ENCODE assay signal across 24 mouse cellular contexts in genomic region chr1:90697056-90697596, GRCm38 (mm10).
DNase-seq lines count a peak whose midpoint lies in the region; ATAC-seq lines count a peak whose summit lies in the region.
"Had no signal": no experiment of that assay in that cellular context is flagged by ENCODE, and none has a peak within 500 bp of the region (broad histone marks: within the 10 kb centered on the region; RNA-seq: fewer than 3 reads in every experiment).

No protein-coding gene starts in this region.

- H3K9ac ChIP-seq in embryonic facial prominence, embryonic 15.5 days: no peak overlapping the region
- H3K9ac ChIP-seq in forebrain, embryonic 16.5 days (replicated peaks; ENCODE audit: low read depth, low read length): no peak overlapping the region
- H3K9ac ChIP-seq in intestine, embryonic 16.5 days (ENCODE audit: low read depth, low read length): no peak overlapping the region
- H3K9ac ChIP-seq: embryonic facial prominence, embryonic 13.5 days; forebrain, embryonic 15.5 days; kidney, embryonic 15.5 days; limb, embryonic 15.5 days; liver, embryonic 14.5 days; lung, embryonic 14.5 days had no signal

- 0 out of 2 replicates have a peak overlapping the region, but pooled peaks have one; percentile 22 for H3K27ac ChIP-seq in embryonic facial prominence, embryonic 15.5 days (replicated peaks)
- no peak overlapping the region for H3K27ac ChIP-seq in forebrain, embryonic 16.5 days (ENCODE audit: low read length)
- H3K27ac ChIP-seq in intestine, embryonic 16.5 days (ENCODE audit: low read length): no peak overlapping the region
- H3K27ac ChIP-seq: embryonic facial prominence, embryonic 13.5 days; forebrain, embryonic 15.5 days; heart, embryonic 10.5 days; hindbrain, embryonic 10.5 days; kidney, embryonic 15.5 days; limb, embryonic 15.5 days; liver, embryonic 14.5 days; midbrain, embryonic 10.5 days; stomach, postnatal 0 days had no signal

- H3K4me2 ChIP-seq in embryonic facial prominence, embryonic 15.5 days (replicated peaks): no peak overlapping the region
- H3K4me2 ChIP-seq in forebrain, embryonic 16.5 days (ENCODE audit: low read length): no peak overlapping the region
- H3K4me2 ChIP-seq in intestine, embryonic 16.5 days (ENCODE audit: low read depth, low read length): no peak overlapping the region
- H3K4me2 ChIP-seq: embryonic facial prominence, embryonic 13.5 days; forebrain, embryonic 15.5 days; kidney, embryonic 15.5 days; limb, embryonic 15.5 days; lung, embryonic 14.5 days had no signal

- peak; percentile 22 for DNase-seq in gastrocnemius, adult 18-20 months (ENCODE audit: low spot score)
- DNase-seq in gastrocnemius, postnatal 36 days: no peak
- peak; percentile 13 for DNase-seq in lung, postnatal 36 days
- DNase-seq in lung, postnatal 25 days (ENCODE audit: low spot score): no peak
- DNase-seq in thymus, postnatal 36 days: peak; percentile 25 to 46
- DNase-seq: B cell, adult 2 months; cerebellum, adult 11-12 months; kidney, adult 11 months; kidney, postnatal 36 days; lung, embryonic 14.5 days had no signal

- no peaks in the 10 kb centered on the region for H3K9me3 ChIP-seq in embryonic facial prominence, embryonic 15.5 days (replicated peaks)
- no peaks in the 10 kb centered on the region for H3K9me3 ChIP-seq in forebrain, embryonic 16.5 days (ENCODE audit: control insufficient read depth, low read length)
- no peaks in the 10 kb centered on the region for H3K9me3 ChIP-seq in intestine, embryonic 16.5 days (ENCODE audit: control insufficient read depth, low read length)
- H3K9me3 ChIP-seq: embryonic facial prominence, embryonic 13.5 days; forebrain, embryonic 15.5 days; heart, embryonic 10.5 days; hindbrain, embryonic 10.5 days; kidney, embryonic 15.5 days; limb, embryonic 15.5 days; midbrain, embryonic 10.5 days had no signal

- no peaks in the 10 kb centered on the region for H3K36me3 ChIP-seq in embryonic facial prominence, embryonic 15.5 days
- no peaks in the 10 kb centered on the region for H3K36me3 ChIP-seq in forebrain, embryonic 16.5 days (ENCODE audit: control insufficient read depth, insufficient read depth)
- no peaks in the 10 kb centered on the region for H3K36me3 ChIP-seq in intestine, embryonic 16.5 days (ENCODE audit: control insufficient read depth, insufficient read depth, low read length)
- H3K36me3 ChIP-seq: embryonic facial prominence, embryonic 13.5 days; forebrain, embryonic 15.5 days; heart, embryonic 10.5 days; hindbrain, embryonic 10.5 days; kidney, embryonic 15.5 days; limb, embryonic 15.5 days; midbrain, embryonic 10.5 days had no signal

- peak; percentile 66; the same call in 1 of the 2 replicates for ATAC-seq in embryonic facial prominence, embryonic 15.5 days (ENCODE audit: insufficient number of reproducible peaks, low FRiP score, low TSS enrichment, low read depth)
- no peak for ATAC-seq in forebrain, embryonic 16.5 days
- no peak for ATAC-seq in intestine, embryonic 16.5 days
- ATAC-seq: forebrain, embryonic 15.5 days; midbrain, embryonic 16.5 days had no signal

- peaks cover 3% of the 10 kb centered on the region; the same call in 1 of the 2 replicates for H3K4me1 ChIP-seq in embryonic facial prominence, embryonic 15.5 days
- no peaks in the 10 kb centered on the region for H3K4me1 ChIP-seq in forebrain, embryonic 16.5 days (replicated peaks; ENCODE audit: control insufficient read depth, insufficient read depth, low read length)
- H3K4me1 ChIP-seq in intestine, embryonic 16.5 days (ENCODE audit: control insufficient read depth, insufficient read depth, low read length): peaks cover 10% of the 10 kb centered on the region
- H3K4me1 ChIP-seq: embryonic facial prominence, embryonic 13.5 days; forebrain, embryonic 15.5 days; heart, embryonic 10.5 days; hindbrain, embryonic 10.5 days; midbrain, embryonic 10.5 days had no signal

- no peak overlapping the region for H3K4me3 ChIP-seq in embryonic facial prominence, embryonic 15.5 days (replicated peaks)
- H3K4me3 ChIP-seq in forebrain, embryonic 16.5 days (replicated peaks; ENCODE audit: low read length): no peak overlapping the region
- H3K4me3 ChIP-seq in intestine, embryonic 16.5 days (ENCODE audit: low read length): no peak overlapping the region
- H3K4me3 ChIP-seq: embryonic facial prominence, embryonic 13.5 days; forebrain, embryonic 15.5 days; heart, embryonic 10.5 days; hindbrain, embryonic 10.5 days; kidney, embryonic 15.5 days; limb, embryonic 15.5 days; midbrain, embryonic 10.5 days; myocyte had no signal

- intact Hi-C loops in gastrocnemius, postnatal 36 days (cut with DNase I): no loop called here

- no peaks in the 10 kb centered on the region for H3K27me3 ChIP-seq in embryonic facial prominence, embryonic 15.5 days
- no peaks in the 10 kb centered on the region for H3K27me3 ChIP-seq in forebrain, embryonic 16.5 days (replicated peaks; ENCODE audit: control insufficient read depth, insufficient read depth, low read length)
- no peaks in the 10 kb centered on the region for H3K27me3 ChIP-seq in intestine, embryonic 16.5 days (replicated peaks; ENCODE audit: control insufficient read depth, insufficient read depth, low read length)
- H3K27me3 ChIP-seq: embryonic facial prominence, embryonic 13.5 days; forebrain, embryonic 15.5 days; kidney, embryonic 15.5 days; limb, embryonic 15.5 days had no signal

- 77% methylated on average over 3 of the region's 3 CpGs for WGBS in embryonic facial prominence, embryonic 15.5 days
- 87% methylated on average over 3 of the region's 3 CpGs for WGBS in forebrain, embryonic 16.5 days
- 96% methylated on average over 3 of the region's 3 CpGs for WGBS in intestine, embryonic 16.5 days

Comparison
In these comparisons a context has a peak if more than half of its experiments do, and no peak if none do; other contexts are left out.
1. DNase-seq: peak in gastrocnemius, adult 18-20 months (single experiment), lung, postnatal 36 days (single experiment) and thymus, postnatal 36 days (2 of 2); none in gastrocnemius, postnatal 36 days (0 of 2) and lung, postnatal 25 days (single experiment).